Mouse (Mus musculus): ENCODE measurements around the gene Ube2ql1. TPM values are rescaled to one million over a fixed set of nuclear protein-coding genes. Genes with fewer than 3 reads are reported as not detected.

Ube2ql1 gene
- total and polyA plus RNA-seq, 3 experiments, result not detected

- Histone ChIP-seq H3K36me3 (ENCODE audit: control insufficient read depth in 1 of 2, insufficient read depth in 2 of 2, low read length in 2 of 2) (no peaks in the 10 kb centered on the region), H3K9me3 (replicated peaks; ENCODE audit: insufficient read depth, low read length) (no peaks in the 10 kb centered on the region), H3K4me1 (ENCODE audit: control insufficient read depth in 1 of 2, insufficient read depth in 2 of 2, low read length in 2 of 2) (no peaks in the 10 kb centered on the region), H3K9ac (ENCODE audit: control insufficient read depth, low read depth, low read length, poor library complexity, severe bottlenecking) (no peak overlapping the region), H3K27me3 (ENCODE audit: control insufficient read depth in 1 of 2, insufficient read depth in 2 of 2, low read length in 2 of 2) (no peaks in the 10 kb centered on the region), H3K79me2 (ENCODE audit: control insufficient read depth, insufficient read depth, low read length, poor library complexity) (no peaks in the 10 kb centered on the region), H3K27ac (ENCODE audit: control insufficient read depth, low read depth, low read length) (no peak overlapping the region), H3K4me3 (ENCODE audit: control insufficient read depth in 1 of 2, insufficient read depth in 1 of 2, low read depth in 2 of 2, low read length in 2 of 2) (no peak overlapping the region)
- TF ChIP-seq CHD2 (IDR thresholded peaks at IDR 0.05; ENCODE audit: low read length) (no peak), POLR2AphosphoS2 (IDR thresholded peaks at IDR 0.05; ENCODE audit: low read length) (no peak), TCF12 (IDR thresholded peaks at IDR 0.05; ENCODE audit: low read depth, low read length) (no peak), CHD1 (IDR thresholded peaks at IDR 0.05; ENCODE audit: low read depth, low read length) (no peak), UBTF (IDR thresholded peaks at IDR 0.05; ENCODE audit: borderline replicate concordance, insufficient read depth, low read depth, low read length) (no peak), HCFC1 (IDR thresholded peaks at IDR 0.05; ENCODE audit: low read depth, low read length) (no peak), EP300 (IDR thresholded peaks at IDR 0.05; ENCODE audit: low read depth in 1 of 2, low read length in 2 of 2) (no peak), RAD21 (IDR thresholded peaks at IDR 0.05; ENCODE audit: low read depth, low read length) (no peak), GATA1 (IDR thresholded peaks at IDR 0.05; ENCODE audit: low read depth, low read length) (no peak), ZC3H11A (IDR thresholded peaks at IDR 0.05; ENCODE audit: low read depth, low read length) (no peak), MYB (IDR thresholded peaks at IDR 0.05; ENCODE audit: low read depth, low read length) (no peak), KAT2A (conservative IDR thresholded peaks at IDR 0.05; ENCODE audit: low read depth, low read length) (no peak), SIN3A (IDR thresholded peaks at IDR 0.05; ENCODE audit: low read length) (no peak), TBP (IDR thresholded peaks at IDR 0.05; ENCODE audit: low read depth, low read length) (no peak), TAL1 (IDR thresholded peaks at IDR 0.05; ENCODE audit: low read length) (no peak), MEF2A (IDR thresholded peaks at IDR 0.05; ENCODE audit: extremely low read depth, insufficient replicate concordance, low read depth, low read length, poor library complexity, severe bottlenecking) (no peak), MYC (IDR thresholded peaks at IDR 0.05; ENCODE audit: low read depth, low read length) (no peak)
- DNase-seq (ENCODE audit: low read depth, low spot score), result no peak
Observed at GRCm38 (mm10) chr13:69770538-69771456, 31.1 kb upstream of the Ube2ql1 start.

GRCm38 (mm10) chr13:69768152-69768551 lies 28.5 kb upstream of the Ube2ql1 start:
- TF ChIP-seq SMC3 (IDR thresholded peaks at IDR 0.05; ENCODE audit: low read depth, low read length) (no peak), POLR2AphosphoS5 (IDR thresholded peaks at IDR 0.05; ENCODE audit: borderline replicate concordance, low read depth, low read length) (no peak), MAX (IDR thresholded peaks at IDR 0.05; ENCODE audit: low read length) (no peak), GABPA (IDR thresholded peaks at IDR 0.05; ENCODE audit: low read depth, low read length) (no peak), GATA1 (IDR thresholded peaks at IDR 0.05; ENCODE audit: low read depth, low read length) (no peak), ZNF384 (IDR thresholded peaks at IDR 0.05; ENCODE audit: low read depth, low read length) (no peak), SIN3A (IDR thresholded peaks at IDR 0.05; ENCODE audit: low read length) (no peak), ELF1 (IDR thresholded peaks at IDR 0.05; ENCODE audit: low read depth, low read length) (no peak)
- Histone ChIP-seq H3K27me3 (ENCODE audit: control insufficient read depth in 1 of 2, insufficient read depth in 2 of 2, low read length in 2 of 2) (no peaks in the 10 kb centered on the region), H3K9ac (ENCODE audit: control insufficient read depth, low read depth, low read length, poor library complexity, severe bottlenecking) (no peak overlapping the region), H3K4me3 (ENCODE audit: control insufficient read depth in 1 of 2, insufficient read depth in 1 of 2, low read depth in 2 of 2, low read length in 2 of 2) (no peak overlapping the region), H3K79me2 (ENCODE audit: control insufficient read depth, insufficient read depth, low read length, poor library complexity) (no peaks in the 10 kb centered on the region), H3K9me3 (replicated peaks; ENCODE audit: insufficient read depth, low read length) (no peaks in the 10 kb centered on the region), H3K4me1 (ENCODE audit: control insufficient read depth in 1 of 2, insufficient read depth in 2 of 2, low read length in 2 of 2) (no peaks in the 10 kb centered on the region), H3K36me3 (ENCODE audit: control insufficient read depth in 1 of 2, insufficient read depth in 2 of 2, low read length in 2 of 2) (no peaks in the 10 kb centered on the region), H3K27ac (ENCODE audit: control insufficient read depth, low read depth, low read length) (no peak overlapping the region)
- DNase-seq (ENCODE audit: low read depth, low spot score), result no peak

Data from MEL (cell line).